Mouse (Mus musculus): ENCODE data around the gene Lilra6. TPM values are rescaled to one million over a fixed set of nuclear protein-coding genes. Genes with fewer than 3 reads are reported as not detected.
"Not testable (repeated sequence)": the region's sequence is repeated elsewhere in the genome, so short reads cannot be mapped to it uniquely, and the experiment has no call there.

Lilra6 gene
- 10 to 100 TPM in 7 of 26 experiments, 1 to 10 TPM in 19; 3.3 to 17.1 (median 7.9) TPM for total RNA-seq (2018; cell fraction: chromatin; rRNA removed)
- 1 to 10 TPM; 3.9 to 9.5 (median 6.0) TPM for total RNA-seq (2018; cell fraction: cytosol; rRNA removed)
- 10 to 100 TPM in 17 of 26 experiments, 1 to 10 TPM in 9; 6.0 to 21.7 (median 12.1) TPM for total RNA-seq (2018; cell fraction: nucleus; rRNA removed)
- polyA plus RNA-seq (2018): 2.9 to 7.2 TPM (median 4.7 TPM) in 3 replicates

- not testable (repeated sequence) for H3K4me3 ChIP-seq (ENCODE audit: inconsistent target); H3K79me2 ChIP-seq (ENCODE audit: inconsistent target); H3K36me3 ChIP-seq (ENCODE audit: inconsistent target)
- H3K27ac ChIP-seq: peak within 1 kb of the TSS; percentile 25; the same call in 1 of the 2 replicates
- WGBS (ENCODE audit: missing documents): 3% methylated on average over 2 of the region's 2 CpGs
Observed at GRCm38 (mm10) chr7:3915387-3915786, at the start of gene Lilra6. TSS of gene Lilra6 (minus strand) at chr7:3915503.

GRCm38 (mm10) chr7:3962017-3962416, 46.7 kb upstream of the Lilra6 start:
- no peaks in the 10 kb centered on the region for H3K79me2 ChIP-seq (ENCODE audit: inconsistent target)
- no peaks in the 10 kb centered on the region for H3K36me3 ChIP-seq (ENCODE audit: inconsistent target)
- WGBS (ENCODE audit: missing documents): 14% methylated on average over 2 of the region's 2 CpGs
- no peak overlapping the region for H3K4me3 ChIP-seq (ENCODE audit: inconsistent target)
- H3K27ac ChIP-seq: no peak overlapping the region

- no peak overlapping the region for H3K4me3 ChIP-seq (ENCODE audit: inconsistent target)
- no peaks in the 10 kb centered on the region for H3K36me3 ChIP-seq (ENCODE audit: inconsistent target)
- no peak overlapping the region for H3K27ac ChIP-seq
- no peaks in the 10 kb centered on the region for H3K79me2 ChIP-seq (ENCODE audit: inconsistent target)
- 63% methylated on average over 3 of the region's 3 CpGs for WGBS (ENCODE audit: missing documents)
Observed at GRCm38 (mm10) chr7:3957387-3957786, 42.1 kb upstream of the Lilra6 start.

- Histone ChIP-seq H3K36me3 (ENCODE audit: inconsistent target) (no peaks in the 10 kb centered on the region), H3K79me2 (ENCODE audit: inconsistent target) (no peaks in the 10 kb centered on the region), H3K4me3 (ENCODE audit: inconsistent target) (no peak overlapping the region), H3K27ac (no peak overlapping the region)
- WGBS (ENCODE audit: missing documents): 61% methylated on average over 3 of the region's 3 CpGs
Observed at GRCm38 (mm10) chr7:3949159-3949558, 33.9 kb upstream of the Lilra6 start.

- H3K79me2 ChIP-seq (ENCODE audit: inconsistent target): no peaks in the 10 kb centered on the region
- 61% methylated on average over 4 of the region's 4 CpGs for WGBS (ENCODE audit: missing documents)
- H3K27ac ChIP-seq: no peak overlapping the region
- H3K4me3 ChIP-seq (ENCODE audit: inconsistent target): no peak overlapping the region
- H3K36me3 ChIP-seq (ENCODE audit: inconsistent target): no peaks in the 10 kb centered on the region
Observed at GRCm38 (mm10) chr7:3948223-3948622, 32.9 kb upstream of the Lilra6 start.

- WGBS (ENCODE audit: missing documents): 11% methylated on average over 4 of the region's 4 CpGs
- no peak overlapping the region for H3K4me3 ChIP-seq (ENCODE audit: inconsistent target)
Observed at GRCm38 (mm10) chr7:3946117-3946516, 30.8 kb upstream of the Lilra6 start.

GRCm38 (mm10) chr7:3940915-3941314, 25.6 kb upstream of the Lilra6 start:
- peak overlapping the region; percentile 24; the same call in 1 of the 2 replicates for H3K27ac ChIP-seq
- 6% methylated on average over 3 of the region's 3 CpGs for WGBS (ENCODE audit: missing documents)
- H3K79me2 ChIP-seq (ENCODE audit: inconsistent target): no peaks in the 10 kb centered on the region
- no peak overlapping the region for H3K4me3 ChIP-seq (ENCODE audit: inconsistent target)
- no peaks in the 10 kb centered on the region for H3K36me3 ChIP-seq (ENCODE audit: inconsistent target)

More at GRCm38 (mm10) chr7:3946117-3946516, 30.8 kb upstream of the Lilra6 start:
- Histone ChIP-seq H3K27ac (no peak overlapping the region), H3K79me2 (ENCODE audit: inconsistent target) (no peaks in the 10 kb centered on the region), H3K36me3 (ENCODE audit: inconsistent target) (no peaks in the 10 kb centered on the region)

GRCm38 (mm10) chr7:3939866-3940525, 24.7 kb upstream of the Lilra6 start:
- Histone ChIP-seq H3K27ac (no peak overlapping the region), H3K4me3 (ENCODE audit: inconsistent target) (no peak overlapping the region), H3K36me3 (ENCODE audit: inconsistent target) (no peaks in the 10 kb centered on the region), H3K79me2 (ENCODE audit: inconsistent target) (no peaks in the 10 kb centered on the region)
- 90% methylated on average over 1 of the region's 1 CpGs for WGBS (ENCODE audit: missing documents)

- H3K36me3 ChIP-seq (ENCODE audit: inconsistent target); H3K79me2 ChIP-seq (ENCODE audit: inconsistent target); H3K4me3 ChIP-seq (ENCODE audit: inconsistent target); H3K27ac ChIP-seq: not testable (repeated sequence)
Observed at GRCm38 (mm10) chr7:3935473-3935872, 20.2 kb upstream of the Lilra6 start.

GRCm38 (mm10) chr7:3903704-3904103, 11.6 kb downstream of the Lilra6 start:
- no peak overlapping the region for H3K4me3 ChIP-seq (ENCODE audit: inconsistent target)
- no peak overlapping the region for H3K27ac ChIP-seq
- WGBS (ENCODE audit: missing documents): 10% methylated on average over 1 of the region's 1 CpGs
- H3K36me3 ChIP-seq (ENCODE audit: inconsistent target): no peaks in the 10 kb centered on the region
- H3K79me2 ChIP-seq (ENCODE audit: inconsistent target): no peaks in the 10 kb centered on the region

- not testable (repeated sequence) for H3K36me3 ChIP-seq (ENCODE audit: inconsistent target); H3K4me3 ChIP-seq (ENCODE audit: inconsistent target); H3K79me2 ChIP-seq (ENCODE audit: inconsistent target)
- H3K27ac ChIP-seq: peak within 1 kb of the TSS; percentile 4; the same call in 1 of the 2 replicates
- 0% methylated on average over 3 of the region's 3 CpGs for WGBS (ENCODE audit: missing documents)
Observed at GRCm38 (mm10) chr7:3898036-3898590, 17.2 kb downstream of the Lilra6 start, which contains the start of gene Gm14548. TSS of gene Gm14548 (minus strand) at chr7:3898120.

GRCm38 (mm10) chr7:3875032-3875431, 40.3 kb downstream of the Lilra6 start:
- not testable (repeated sequence) for H3K4me3 ChIP-seq (ENCODE audit: inconsistent target); H3K36me3 ChIP-seq (ENCODE audit: inconsistent target); H3K27ac ChIP-seq; H3K79me2 ChIP-seq (ENCODE audit: inconsistent target)
- WGBS (ENCODE audit: missing documents): no CpG with 5 or more reads among the region's 1 CpGs
